Mouse (Mus musculus) left cerebral cortex, postnatal 4 days (tissue): ENCODE results near the gene Ankzf1. TPM values are rescaled to one million over a fixed set of nuclear protein-coding genes. Genes with fewer than 3 reads are reported as not detected.

Source experiments
- microRNA-seq: library from miRNA; unstranded; fragments of <30 nt; microRNA quantifications from one replicate; pipeline ENCODE4 v1.2.0, GENCODE M21; 2022
- total RNA-seq, 2 experiments: library from RNA; stranded (reverse); gene quantifications; 2 replicates each; pipeline ENCODE4 v1.2.3; 2021

Gene Ankzf1
- total RNA-seq, 2 experiments from 2014 or later, result 12.7 to 18.1 TPM

Small RNA genes within 50 kb of the gene (microRNA-seq; reads per million reads assigned to microRNA genes)
- not detected for gene Gm27943

Other genes starting within 250 kb of the Ankzf1 start
- under 1 TPM; 0.28 to 0.40 TPM for gene Ihh, start 240.5 kb upstream of the Ankzf1 start, total RNA-seq
- gene Nhej1, start 67.0 kb upstream of the Ankzf1 start, total RNA-seq, result 1 to 10 TPM; 2.3 to 2.5 TPM
- gene Slc23a3, start 58.3 kb upstream of the Ankzf1 start, total RNA-seq, result not detected
- 10 to 100 TPM; 37.7 to 44.4 TPM for gene Cnppd1, start 49.4 kb upstream of the Ankzf1 start, total RNA-seq
- 100 to 1,000 TPM; 122 to 123 TPM for gene Retreg2, start 49.4 kb upstream of the Ankzf1 start, total RNA-seq
- gene Zfand2b, start 23.5 kb upstream of the Ankzf1 start, total RNA-seq, result 10 to 100 TPM; 19.2 to 21.4 TPM
- gene Abcb6, start 11.8 kb upstream of the Ankzf1 start, total RNA-seq, result 10 to 100 TPM; 47.4 to 48.1 TPM
- gene Atg9a, start within 50 bp of the Ankzf1 start, total RNA-seq, result 10 to 100 TPM; 62.7 to 75.7 TPM
- 10 to 100 TPM; 24.3 to 25.3 TPM for gene Glb1l, start 18.7 kb downstream of the Ankzf1 start, total RNA-seq
- 100 to 1,000 TPM; 101 to 119 TPM for gene Stk16, start 18.7 kb downstream of the Ankzf1 start, total RNA-seq
- 100 to 1,000 TPM; 101 to 111 TPM for gene Tuba4a, start 27.7 kb downstream of the Ankzf1 start, total RNA-seq
- gene A630095N17Rik, start 40.0 kb downstream of the Ankzf1 start, total RNA-seq, result not detected
- gene Dnajb2, start 44.3 kb downstream of the Ankzf1 start, total RNA-seq, result 10 to 100 TPM; 54.7 to 61.3 TPM
- gene Ptprn, start 72.4 kb downstream of the Ankzf1 start, total RNA-seq, result 100 to 1,000 TPM; 101 to 122 TPM
- gene Resp18, start 86.3 kb downstream of the Ankzf1 start, total RNA-seq, result 10 to 100 TPM; 29.3 to 58.0 TPM
- 10 to 100 TPM; 87.9 to 96.9 TPM for gene Dnpep, start 125.8 kb downstream of the Ankzf1 start, total RNA-seq
- 1 to 10 TPM; 1.6 to 2.5 TPM for gene Des, start 168.2 kb downstream of the Ankzf1 start, total RNA-seq
- 100 to 1,000 TPM; 131 to 143 TPM for gene Speg, start 183.1 kb downstream of the Ankzf1 start, total RNA-seq
- 10 to 100 TPM; 47.9 to 60.5 TPM for gene Gmppa, start 243.8 kb downstream of the Ankzf1 start, total RNA-seq